Mouse (Mus musculus) brain, adult 2 months (tissue): Measurements from ENCODE around the gene Prr19.
"Not testable (repeated sequence)": the region's sequence is repeated elsewhere in the genome, so short reads cannot be mapped to it uniquely, and the experiment has no call there.

Experiments
- DNase-seq: peaks from one replicate; pipeline ENCODE4 v3.0.0; 2011; ENCODE audit warnings: low read depth, low spot score

Prr19 gene

DNA sequence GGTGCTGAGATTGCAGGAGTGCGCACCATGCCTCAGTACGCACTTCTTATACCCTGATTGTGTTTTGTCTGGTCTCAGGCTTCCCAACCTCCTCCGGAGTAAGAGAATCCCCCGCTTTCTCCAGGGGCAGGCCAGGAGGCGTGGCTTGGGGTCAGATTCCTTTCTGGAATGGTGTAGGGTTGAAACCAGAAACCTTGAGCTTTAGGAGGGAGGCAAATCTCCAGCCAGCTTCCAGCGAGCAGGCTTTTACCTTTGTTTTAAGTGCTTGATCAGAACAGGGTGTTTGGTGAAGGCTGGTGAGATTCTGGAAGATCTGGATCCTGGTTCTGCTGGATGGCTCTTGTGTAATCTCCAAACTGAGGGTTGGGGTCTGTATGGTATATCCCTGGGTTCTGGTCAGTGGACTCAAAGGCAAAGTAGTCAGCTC lies 20.9 kb downstream of the Prr19 start:
- DNase-seq: no peak

DNA sequence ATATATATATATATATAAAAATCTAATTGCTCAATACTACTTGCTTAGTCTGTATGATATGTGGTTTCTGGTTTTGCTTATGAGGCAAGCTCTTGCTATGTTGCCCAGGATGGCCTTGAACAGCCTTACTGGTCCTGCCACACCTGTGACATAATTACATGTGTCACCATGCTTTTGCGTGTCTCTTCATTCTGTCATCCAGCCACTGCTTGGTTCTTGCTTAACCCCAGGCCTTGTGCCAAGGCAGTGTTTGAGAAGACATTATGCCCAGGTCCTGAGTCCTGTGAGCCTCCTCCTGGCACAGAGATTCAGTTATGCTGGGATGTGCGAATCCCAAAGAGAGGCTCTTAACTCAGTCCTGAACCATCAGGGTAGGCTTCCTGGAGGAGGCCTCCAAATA lies 22.0 kb downstream of the Prr19 start:
- DNase-seq: no peak

DNA sequence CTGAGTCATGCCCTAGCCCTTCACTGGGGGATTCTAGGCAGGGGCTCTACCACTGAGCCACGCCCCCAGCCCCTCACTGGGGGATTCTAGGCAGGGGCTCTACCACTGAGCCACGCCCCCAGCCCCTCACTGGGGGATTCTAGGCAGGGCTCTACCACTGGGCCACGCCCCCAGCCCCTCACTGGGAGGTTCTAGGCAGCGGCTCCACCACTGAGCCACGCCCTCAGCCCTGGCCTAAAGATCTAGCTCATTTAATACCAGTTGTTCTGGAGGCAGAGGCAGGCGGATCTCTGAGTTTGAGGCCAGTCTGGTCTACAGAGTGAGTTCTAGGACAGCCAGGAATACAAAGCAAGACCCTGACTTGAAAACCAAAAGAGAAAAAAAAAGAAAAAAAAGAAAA lies 24.2 kb downstream of the Prr19 start:
- not testable (repeated sequence) for DNase-seq

DNA sequence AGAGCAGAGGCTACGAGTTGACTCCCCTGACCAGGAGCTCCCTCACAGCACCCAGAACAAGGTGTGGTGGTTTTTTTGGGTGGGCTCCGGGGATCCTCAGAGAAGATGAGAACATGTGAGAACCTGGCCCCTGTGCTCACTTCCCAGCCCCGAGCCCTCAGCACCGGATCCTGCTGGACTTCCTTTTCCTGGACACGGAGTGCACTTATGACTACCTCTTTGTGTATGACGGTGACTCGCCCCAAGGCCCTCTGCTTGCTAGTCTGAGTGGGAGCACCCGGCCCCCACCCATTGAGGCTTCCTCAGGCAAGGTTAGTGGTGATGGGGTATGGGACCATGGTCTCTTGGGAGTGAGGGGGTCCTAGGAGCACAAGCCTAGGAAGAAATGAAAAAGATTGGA lies 25.0 kb downstream of the Prr19 start:
- no peak for DNase-seq

- peak; percentile 89 for DNase-seq
These were observed 32.5 kb downstream of the Prr19 start for GRCm38 (mm10) chr7:25333596-25334307.

GRCm38 (mm10) chr7:25334472-25334871 lies 33.3 kb downstream of the Prr19 start:
- no peak for DNase-seq

DNA sequence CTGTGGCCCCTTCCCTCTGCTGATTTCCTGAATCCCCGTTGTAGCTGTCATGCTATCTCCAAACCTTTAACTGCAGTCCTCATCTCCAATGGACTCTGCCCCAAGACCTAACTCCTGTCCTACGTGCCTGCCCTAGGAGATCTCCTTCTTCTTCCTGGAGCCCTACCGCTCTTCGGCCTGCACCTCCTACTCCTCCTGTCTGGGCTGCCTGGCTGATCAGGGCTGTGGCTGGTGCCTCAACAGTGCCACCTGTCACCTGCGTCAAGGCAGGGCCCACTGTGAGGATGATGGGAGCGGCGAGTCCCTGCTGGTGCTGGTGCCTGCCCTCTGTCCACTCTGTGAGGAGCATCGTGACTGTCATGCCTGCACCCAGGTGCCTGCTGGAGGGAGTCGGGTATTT lies 38.1 kb downstream of the Prr19 start:
- no peak for DNase-seq

GRCm38 (mm10) chr7:25341000-25341784 lies 40.0 kb downstream of the Prr19 start:
- peak; percentile 73 for DNase-seq

DNA sequence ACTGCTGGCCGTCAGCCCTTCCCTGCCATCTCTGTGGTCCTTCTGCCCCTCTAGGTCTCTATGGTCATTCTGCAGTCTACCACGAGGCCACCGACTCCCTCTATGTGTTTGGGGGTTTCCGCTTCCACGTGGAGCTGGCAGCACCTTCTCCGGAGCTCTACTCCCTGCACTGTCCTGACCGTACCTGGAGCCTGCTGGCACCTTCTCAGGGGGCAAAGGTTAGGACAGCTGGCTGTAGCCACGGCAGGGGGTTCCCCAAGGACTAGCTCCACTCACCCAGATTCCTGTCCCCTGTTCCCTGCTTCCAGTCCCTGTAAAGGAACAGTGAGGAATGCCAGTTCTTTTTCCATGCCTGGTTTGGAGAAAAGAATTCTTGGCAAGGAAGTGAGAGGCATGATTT lies 47.6 kb downstream of the Prr19 start:
- no peak for DNase-seq
